Mouse (Mus musculus) thymus, adult 2 months (tissue): ENCODE results near the gene Ppfibp2.

Experiments
- CTCF ChIP-seq: fragments of 200-500 bp; IDR thresholded peaks from 2 replicates; pipeline ENCODE4 v1.5.1; 2012; ENCODE audit warnings: mild to moderate bottlenecking, control low read depth, low read length, moderate library complexity, borderline replicate concordance; ENCODE audit not compliant: control insufficient read depth, poor library complexity, insufficient read depth; ENCODE audit errors: extremely low read depth
- POLR2A ChIP-seq: fragments of 200-500 bp; IDR thresholded peaks from 2 replicates; pipeline ENCODE4 v1.6.1; 2012; ENCODE audit warnings: mild to moderate bottlenecking, low read length, control low read depth, moderate library complexity; ENCODE audit not compliant: control insufficient read depth, poor library complexity, insufficient read depth; ENCODE audit errors: extremely low read depth

DNA sequence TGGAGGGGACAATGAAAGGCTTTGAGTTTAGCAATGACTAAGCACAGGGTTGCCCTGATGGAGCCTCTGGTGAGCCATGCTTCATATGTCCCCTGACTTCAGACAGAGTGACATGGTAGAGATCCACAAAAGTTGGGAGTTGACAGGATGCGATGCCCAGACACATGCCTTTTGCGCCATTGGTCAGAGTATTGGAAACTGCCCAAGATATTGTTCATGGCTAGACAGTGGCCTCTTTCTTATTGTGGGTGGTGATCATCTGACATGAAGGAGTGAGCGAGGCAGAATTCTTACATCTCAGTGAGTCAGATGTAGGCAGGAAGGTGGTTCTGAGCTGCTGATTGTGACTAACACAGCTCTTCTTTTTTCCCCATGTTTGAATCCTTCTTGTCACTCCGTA lies 127.5 kb downstream of the Ppfibp2 start:
- TF ChIP-seq CTCF (no peak), POLR2A (no peak)
